Mouse (Mus musculus) stomach, postnatal 0 days (tissue): ENCODE data around the gene Rbm6. TPM values are rescaled to one million over a fixed set of nuclear protein-coding genes. Genes with fewer than 3 reads are reported as not detected.

ENCODE experiments used
- ATAC-seq: fragments of 200-750 bp; cut with Nextera tagmentation; 2 replicates; pipeline ENCODE4 v1.8.0; 2017; ENCODE audit not compliant: low FRiP score, low TSS enrichment
- DNase-seq: peaks from one replicate; pipeline ENCODE4 v3.0.0-alpha.2; 2016; ENCODE audit warnings: low spot score
- H3K27ac ChIP-seq: fragments of 300-500 bp; sonication (generic); replicated peaks from 2 replicates; pipeline ENCODE4 v1.5.1; 2014; ENCODE audit warnings: mild to moderate bottlenecking, control low read depth
- H3K27me3 ChIP-seq: fragments of 300-500 bp; sonication (generic); 2 replicates; pipeline ENCODE4 v1.6.1; 2014; ENCODE audit warnings: low read length; ENCODE audit not compliant: control insufficient read depth, insufficient read depth
- H3K36me3 ChIP-seq: fragments of 300-500 bp; sonication (generic); 2 replicates; pipeline ENCODE4 v1.6.1; 2014; ENCODE audit warnings: low read length, mixed read lengths; ENCODE audit not compliant: control insufficient read depth, insufficient read depth
- H3K4me1 ChIP-seq: fragments of 300-500 bp; sonication (generic); replicated peaks from 2 replicates; pipeline ENCODE4 v1.6.1; 2014; ENCODE audit warnings: antibody characterized with exemption; ENCODE audit not compliant: control insufficient read depth, insufficient read depth
- H3K4me2 ChIP-seq: fragments of 300-500 bp; sonication (generic); replicated peaks from 2 replicates; pipeline ENCODE4 v1.6.1; 2014; ENCODE audit warnings: low read depth, mild to moderate bottlenecking, control low read depth, moderate library complexity
- H3K4me3 ChIP-seq: fragments of 300-500 bp; sonication (generic); 2 replicates; pipeline ENCODE4 v1.5.1; 2014; ENCODE audit warnings: low read depth, low read length, control low read depth
- H3K9ac ChIP-seq: fragments of 300-500 bp; sonication (generic); 2 replicates; pipeline ENCODE4 v1.6.1; 2014; ENCODE audit warnings: mild to moderate bottlenecking, low read length, control low read depth, mixed read lengths
- H3K9me3 ChIP-seq: fragments of 300-500 bp; sonication (generic); 2 replicates; pipeline ENCODE4 v1.6.1; 2016; ENCODE audit warnings: low read length; ENCODE audit not compliant: control insufficient read depth
- CTCF ChIP-seq: IDR thresholded peaks from 2 replicates; pipeline ENCODE4 v1.5.1; 2016; ENCODE audit warnings: antibody characterized with exemption, low read depth, mild to moderate bottlenecking, moderate library complexity
- EP300 ChIP-seq: optimal IDR thresholded peaks from 2 replicates; pipeline ENCODE3; 2016; ENCODE audit warnings: antibody characterized with exemption
- WGBS: fragments of 180-500 bp; shearing (Covaris S2); extraction: QIAGEN DNeasy Blood & Tissue Kit; methylation state at CpG from one replicate; pipeline ENCODE4 v1.1.7; 2014; 5-methylcytosine and 5-hydroxymethylcytosine counted together
- polyA plus RNA-seq: library from polyadenylated mRNA; unstranded; fragments of >200 nt; fragmentation: Nextera tagmentation; extraction: Ambion mirVana; gene quantifications from 2 replicates; pipeline ENCODE4 v1.2.1, GENCODE M21; 2015

The Rbm6 gene
- polyA plus RNA-seq, 1 experiment from 2014 or later, result 25.6 TPM

- Histone ChIP-seq H3K4me3 (no peak overlapping the region), H3K9ac (no peak overlapping the region), H3K9me3 (no peaks in the 10 kb centered on the region), H3K27ac (peak overlapping the region; percentile 84), H3K36me3 (no peaks in the 10 kb centered on the region), H3K27me3 (no peaks in the 10 kb centered on the region), H3K4me1 (peaks cover 4% of the 10 kb centered on the region; the same call in 1 of the 2 replicates), H3K4me2 (peak overlapping the region; percentile 14; the same call in 1 of the 2 replicates)
- TF ChIP-seq EP300 (no peak), CTCF (no peak)
- DNase-seq (peak; percentile 38), ATAC-seq (peak; percentile 61)
- 60% methylated on average over 6 of the region's 6 CpGs for whole genome bisulfite sequencing
Observed at GRCm38 (mm10) chr9:107890260-107890659, 17.2 kb upstream of the Rbm6 start.

GRCm38 (mm10) chr9:107888267-107888850 is 15.3 kb upstream of the Rbm6 start:
- Histone ChIP-seq H3K9me3 (no peaks in the 10 kb centered on the region), H3K4me1 (peaks cover 4% of the 10 kb centered on the region; the same call in 1 of the 2 replicates), H3K27me3 (no peaks in the 10 kb centered on the region), H3K27ac (peak overlapping the region; percentile 87), H3K9ac (peak overlapping the region; percentile 76), H3K36me3 (no peaks in the 10 kb centered on the region), H3K4me3 (peak overlapping the region; percentile 75), H3K4me2 (peak overlapping the region; percentile 78)
- ATAC-seq (peak; percentile 63), DNase-seq (peak; percentile 67)
- under 1% methylated on average over 18 of the region's 18 CpGs for WGBS
- TF ChIP-seq CTCF, result peak; percentile 16; the same call in 1 of the 2 replicates
- TF ChIP-seq EP300, result no peak

- peak; percentile 91 for DNase-seq
- under 1% methylated on average over 28 of the region's 28 CpGs for WGBS
Observed at GRCm38 (mm10) chr9:107887804-107888266, 14.8 kb upstream of the Rbm6 start, which contains the start of gene Mon1a. Gene Mon1a, plus strand, starts transcription at chr9:107888151.

GRCm38 (mm10) chr9:107880411-107880810 is 7.4 kb upstream of the Rbm6 start:
- Histone ChIP-seq H3K4me3 (no peak overlapping the region), H3K4me2 (no peak overlapping the region), H3K36me3 (no peaks in the 10 kb centered on the region), H3K27me3 (no peaks in the 10 kb centered on the region), H3K9me3 (no peaks in the 10 kb centered on the region), H3K4me1 (no peaks in the 10 kb centered on the region), H3K9ac (no peak overlapping the region), H3K27ac (no peak overlapping the region)
- 63% methylated on average over 4 of the region's 4 CpGs for WGBS
- DNase-seq, result no peak
- no peak for TF ChIP-seq EP300
- ATAC-seq, result no peak

More at GRCm38 (mm10) chr9:107887804-107888266, 14.8 kb upstream of the Rbm6 start, which contains the start of gene Mon1a:
- H3K4me1 ChIP-seq, result peaks cover 4% of the 10 kb centered on the region; the same call in 1 of the 2 replicates
- no peaks in the 10 kb centered on the region for H3K9me3 ChIP-seq
- peak; percentile 95 for ATAC-seq
- no peaks in the 10 kb centered on the region for H3K36me3 ChIP-seq
- H3K27me3 ChIP-seq, result no peaks in the 10 kb centered on the region
- peak within 1 kb of the TSS; percentile 78 for H3K4me2 ChIP-seq
- peak within 1 kb of the TSS; percentile 75 for H3K4me3 ChIP-seq
- peak within 1 kb of the TSS; percentile 87 for H3K27ac ChIP-seq
- TF ChIP-seq EP300, result no peak
- no peak for TF ChIP-seq CTCF
- H3K9ac ChIP-seq, result peak within 1 kb of the TSS; percentile 76

GRCm38 (mm10) chr9:107872350-107873098 is 513 bp downstream of the Rbm6 start:
- Histone ChIP-seq H3K9me3 (no peaks in the 10 kb centered on the region), H3K9ac (peak overlapping the region; percentile 97), H3K4me2 (peak overlapping the region; percentile 94), H3K36me3 (no peaks in the 10 kb centered on the region), H3K27me3 (no peaks in the 10 kb centered on the region), H3K4me3 (peak overlapping the region; percentile 92), H3K4me1 (peaks cover 2% of the 10 kb centered on the region; the same call in 1 of the 2 replicates), H3K27ac (peak overlapping the region; percentile 99)
- DNase-seq, result peak; percentile 95
- TF ChIP-seq EP300 (no peak), CTCF (peak; percentile 22; the same call in 1 of the 2 replicates)
- under 1% methylated on average over 71 of the region's 80 CpGs for WGBS
- peak; percentile 99 for ATAC-seq
